Mouse (Mus musculus) midbrain, embryonic 11.5 days (tissue): ENCODE results near the gene Ip6k2. TPM values are rescaled to one million over a fixed set of nuclear protein-coding genes. Genes with fewer than 3 reads are reported as not detected.

Source experiments
- ATAC-seq: fragments of 200-750 bp; cut with Nextera tagmentation; 2 replicates; pipeline ENCODE4 v1.8.0; 2017; ENCODE audit warnings: moderate TSS enrichment, moderate library complexity; ENCODE audit not compliant: low FRiP score
- DNase-seq: peaks from one replicate; pipeline ENCODE4 v3.0.0; 2015; ENCODE audit warnings: low spot score; ENCODE audit errors: missing footprints
- H3K27ac ChIP-seq: fragments of 300-500 bp; sonication (generic); 2 replicates; pipeline ENCODE4 v1.5.1; 2014; ENCODE audit warnings: low read depth, low read length
- H3K27me3 ChIP-seq: fragments of 300-500 bp; sonication (generic); 2 replicates; pipeline ENCODE4 v1.6.1; 2014; ENCODE audit warnings: mild to moderate bottlenecking, low read length, moderate library complexity, mixed read lengths; ENCODE audit not compliant: control insufficient read depth, insufficient read depth
- H3K36me3 ChIP-seq: fragments of 300-500 bp; sonication (generic); 2 replicates; pipeline ENCODE4 v1.6.1; 2014; ENCODE audit warnings: mild to moderate bottlenecking, low read length, moderate library complexity, mixed read lengths; ENCODE audit not compliant: control insufficient read depth, insufficient read depth
- H3K4me1 ChIP-seq: fragments of 300-500 bp; sonication (generic); 2 replicates; pipeline ENCODE4 v1.6.1; 2014; ENCODE audit warnings: low read length; ENCODE audit not compliant: control insufficient read depth, insufficient read depth
- H3K4me2 ChIP-seq: fragments of 300-500 bp; sonication (generic); 2 replicates; pipeline ENCODE4 v1.6.1; 2014; ENCODE audit warnings: mild to moderate bottlenecking, moderate library complexity
- H3K4me3 ChIP-seq: fragments of 300-500 bp; sonication (generic); 2 replicates; pipeline ENCODE4 v1.5.1; 2014; ENCODE audit warnings: low read depth, low read length
- H3K9ac ChIP-seq: fragments of 300-500 bp; sonication (generic); 2 replicates; pipeline ENCODE4 v1.6.1; 2014; ENCODE audit warnings: low read length
- H3K9me3 ChIP-seq: fragments of 300-500 bp; sonication (generic); 2 replicates; pipeline ENCODE4 v1.6.1; 2016; ENCODE audit warnings: low read length; ENCODE audit not compliant: control insufficient read depth
- WGBS: fragments of 180-500 bp; shearing (Covaris S2); extraction: QIAGEN DNeasy Blood & Tissue Kit; methylation state at CpG from one replicate; pipeline ENCODE4 v1.1.7; 2014; 5-methylcytosine and 5-hydroxymethylcytosine counted together
- polyA plus RNA-seq: library from polyadenylated mRNA; unstranded; fragments of >200 nt; fragmentation: Nextera tagmentation; extraction: Ambion mirVana; gene quantifications from 2 replicates; pipeline ENCODE4 v1.2.1, GENCODE M21; 2014

Gene Ip6k2
- polyA plus RNA-seq, 1 experiment from 2014 or later: 104 TPM

GRCm38 (mm10) chr9:108806379-108806778, 22.8 kb downstream of the Ip6k2 start:
- Histone ChIP-seq H3K27me3 (no peaks in the 10 kb centered on the region), H3K4me3 (no peak overlapping the region), H3K9me3 (no peaks in the 10 kb centered on the region), H3K4me2 (no peak overlapping the region), H3K4me1 (peaks cover 5% of the 10 kb centered on the region; the same call in 1 of the 2 replicates), H3K9ac (no peak overlapping the region), H3K27ac (no peak overlapping the region), H3K36me3 (peaks cover 24% of the 10 kb centered on the region)
- DNase-seq (no peak), ATAC-seq (no peak)

DNA sequence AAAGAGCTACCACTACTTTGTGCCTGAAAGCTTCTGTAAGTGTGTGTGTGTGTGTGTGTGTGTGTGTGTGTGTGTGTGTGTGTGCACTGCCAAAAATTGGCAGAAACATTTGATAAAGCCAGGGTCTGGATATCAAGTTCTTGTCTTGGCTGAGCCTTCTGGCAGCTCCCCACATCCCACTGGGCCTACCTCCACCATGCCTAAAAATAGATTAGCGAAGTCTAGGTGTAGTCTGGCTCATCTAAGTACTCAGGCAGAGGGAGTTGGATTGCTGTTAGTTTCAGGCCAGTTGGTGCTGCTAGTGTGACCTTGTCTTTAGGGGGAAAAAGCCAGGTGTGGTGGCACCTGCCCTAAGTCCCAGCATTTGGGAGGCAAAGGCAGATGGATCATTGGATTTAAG, 23.2 kb downstream of the Ip6k2 start:
- no peak overlapping the region for H3K4me3 ChIP-seq
- H3K4me1 ChIP-seq: peaks cover 5% of the 10 kb centered on the region; the same call in 1 of the 2 replicates
- WGBS: 96% methylated on average over 1 of the region's 1 CpGs
- H3K36me3 ChIP-seq: peaks cover 27% of the 10 kb centered on the region
- no peak overlapping the region for H3K9ac ChIP-seq
- H3K27me3 ChIP-seq: no peaks in the 10 kb centered on the region
- DNase-seq (no peak), ATAC-seq (no peak)
- H3K9me3 ChIP-seq: no peaks in the 10 kb centered on the region
- H3K27ac ChIP-seq: no peak overlapping the region
- no peak overlapping the region for H3K4me2 ChIP-seq

DNA sequence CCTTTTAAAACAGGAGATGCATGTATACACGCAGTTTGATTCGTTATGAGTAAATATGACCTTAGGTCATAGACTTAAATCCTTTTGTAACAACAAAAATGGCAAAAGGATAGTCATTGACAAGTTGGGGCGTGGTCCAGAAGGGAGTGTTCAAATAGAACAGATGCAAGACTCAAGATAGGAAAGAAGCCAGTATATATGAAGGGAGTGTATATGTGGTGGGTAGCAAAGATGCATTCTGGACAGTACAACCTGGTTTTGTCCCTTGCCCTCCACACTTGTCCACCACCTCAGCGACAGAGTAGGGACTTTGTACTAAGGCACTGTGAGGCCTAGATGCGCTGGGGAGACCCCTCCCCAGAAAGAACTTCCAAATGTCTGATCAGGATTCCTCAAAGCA, 24.1 kb downstream of the Ip6k2 start:
- Histone ChIP-seq H3K27ac (no peak overlapping the region), H3K9me3 (no peaks in the 10 kb centered on the region), H3K27me3 (no peaks in the 10 kb centered on the region), H3K4me3 (no peak overlapping the region), H3K9ac (no peak overlapping the region), H3K36me3 (peaks cover 27% of the 10 kb centered on the region), H3K4me2 (no peak overlapping the region), H3K4me1 (peaks cover 5% of the 10 kb centered on the region; the same call in 1 of the 2 replicates)
- no peak for DNase-seq
- no peak; the same call in none of the 2 replicates for ATAC-seq
- 68% methylated on average over 5 of the region's 5 CpGs for WGBS

GRCm38 (mm10) chr9:108808163-108808665, 24.6 kb downstream of the Ip6k2 start, which contains the start of gene Nckipsd:
Gene Nckipsd (plus strand): TSS chr9:108808368.
- no peak within 1 kb of the TSS; the same call in 1 of the 2 replicates for H3K27ac ChIP-seq
- H3K27me3 ChIP-seq: no peaks in the 10 kb centered on the region
- H3K36me3 ChIP-seq: peaks cover 27% of the 10 kb centered on the region
- DNase-seq: peak; percentile 100
- peak within 1 kb of the TSS; percentile 78 for H3K4me2 ChIP-seq
- H3K9me3 ChIP-seq: no peaks in the 10 kb centered on the region
- WGBS: under 1% methylated on average over 55 of the region's 62 CpGs
- peak within 1 kb of the TSS; percentile 89 for H3K9ac ChIP-seq
- peak within 1 kb of the TSS; percentile 77 for H3K4me3 ChIP-seq
- H3K4me1 ChIP-seq: peaks cover 5% of the 10 kb centered on the region; the same call in 1 of the 2 replicates
- peak; percentile 92 for ATAC-seq

DNA sequence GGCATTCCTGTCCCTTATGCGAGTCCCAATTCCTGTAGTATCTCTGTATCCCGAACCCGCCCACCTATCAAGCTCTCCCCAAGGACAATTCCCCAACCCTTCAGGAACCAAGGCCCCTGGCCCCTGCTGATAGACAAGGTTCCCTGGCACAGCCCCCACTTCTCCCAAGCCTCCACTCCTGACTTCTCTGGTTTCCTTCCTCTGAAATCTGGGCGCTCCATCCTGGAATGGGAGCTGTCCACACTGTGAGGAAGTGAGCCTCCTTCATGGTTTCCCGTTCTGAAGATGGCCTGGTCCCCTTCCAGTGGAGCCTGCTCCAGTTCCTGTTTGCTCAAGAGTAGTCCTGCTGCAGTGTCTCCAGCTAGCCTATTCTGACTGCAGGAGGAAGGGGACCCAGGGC, 25.6 kb downstream of the Ip6k2 start:
- ATAC-seq (no peak), DNase-seq (no peak)
- H3K36me3 ChIP-seq: peaks cover 26% of the 10 kb centered on the region
- H3K9ac ChIP-seq: no peak overlapping the region
- WGBS: 63% methylated on average over 5 of the region's 5 CpGs
- H3K4me1 ChIP-seq: peaks cover 5% of the 10 kb centered on the region; the same call in 1 of the 2 replicates
- H3K4me3 ChIP-seq: 0 out of 2 replicates have a peak overlapping the region, but pooled peaks have one; percentile 77
- H3K9me3 ChIP-seq: no peaks in the 10 kb centered on the region
- no peak overlapping the region for H3K27ac ChIP-seq
- H3K4me2 ChIP-seq: peak overlapping the region; percentile 78
- H3K27me3 ChIP-seq: no peaks in the 10 kb centered on the region

- no peak for DNase-seq
- Histone ChIP-seq H3K9ac (no peak overlapping the region), H3K4me3 (no peak overlapping the region), H3K27me3 (no peaks in the 10 kb centered on the region), H3K36me3 (peaks cover 21% of the 10 kb centered on the region), H3K4me1 (peaks cover 5% of the 10 kb centered on the region; the same call in 1 of the 2 replicates), H3K9me3 (no peaks in the 10 kb centered on the region), H3K27ac (no peak overlapping the region), H3K4me2 (no peak overlapping the region)
- no peak for ATAC-seq
- 90% methylated on average over 6 of the region's 6 CpGs for WGBS
These were observed 26.1 kb downstream of the Ip6k2 start for GRCm38 (mm10) chr9:108809723-108810122.

GRCm38 (mm10) chr9:108810516-108810915, 26.9 kb downstream of the Ip6k2 start:
- H3K36me3 ChIP-seq: peaks cover 24% of the 10 kb centered on the region
- DNase-seq: no peak
- no peak overlapping the region for H3K27ac ChIP-seq
- H3K4me1 ChIP-seq: peaks cover 5% of the 10 kb centered on the region; the same call in 1 of the 2 replicates
- no peak overlapping the region for H3K4me3 ChIP-seq
- H3K27me3 ChIP-seq: no peaks in the 10 kb centered on the region
- no peak overlapping the region for H3K4me2 ChIP-seq
- no peaks in the 10 kb centered on the region for H3K9me3 ChIP-seq
- H3K9ac ChIP-seq: no peak overlapping the region
- WGBS: 86% methylated on average over 5 of the region's 5 CpGs
- no peak for ATAC-seq

GRCm38 (mm10) chr9:108815557-108815956, 32.0 kb downstream of the Ip6k2 start:
- DNase-seq (no peak), ATAC-seq (no peak)
- Histone ChIP-seq H3K9ac (no peak overlapping the region), H3K4me2 (no peak overlapping the region), H3K4me1 (no peaks in the 10 kb centered on the region), H3K4me3 (no peak overlapping the region), H3K27ac (no peak overlapping the region), H3K36me3 (peaks cover 13% of the 10 kb centered on the region), H3K27me3 (no peaks in the 10 kb centered on the region), H3K9me3 (no peaks in the 10 kb centered on the region)
- 90% methylated on average over 7 of the region's 7 CpGs for WGBS

GRCm38 (mm10) chr9:108819495-108819894, 35.9 kb downstream of the Ip6k2 start:
- no peak for ATAC-seq
- H3K9me3 ChIP-seq: no peaks in the 10 kb centered on the region
- 62% methylated on average over 3 of the region's 3 CpGs for WGBS

More at GRCm38 (mm10) chr9:108819495-108819894, 35.9 kb downstream of the Ip6k2 start:
- Histone ChIP-seq H3K27ac (no peak overlapping the region), H3K4me3 (no peak overlapping the region), H3K27me3 (peaks cover 10% of the 10 kb centered on the region), H3K9ac (no peak overlapping the region), H3K4me1 (no peaks in the 10 kb centered on the region), H3K4me2 (no peak overlapping the region), H3K36me3 (peaks cover 7% of the 10 kb centered on the region)
- DNase-seq: peak; percentile 93
